In the genomic region with DNA sequence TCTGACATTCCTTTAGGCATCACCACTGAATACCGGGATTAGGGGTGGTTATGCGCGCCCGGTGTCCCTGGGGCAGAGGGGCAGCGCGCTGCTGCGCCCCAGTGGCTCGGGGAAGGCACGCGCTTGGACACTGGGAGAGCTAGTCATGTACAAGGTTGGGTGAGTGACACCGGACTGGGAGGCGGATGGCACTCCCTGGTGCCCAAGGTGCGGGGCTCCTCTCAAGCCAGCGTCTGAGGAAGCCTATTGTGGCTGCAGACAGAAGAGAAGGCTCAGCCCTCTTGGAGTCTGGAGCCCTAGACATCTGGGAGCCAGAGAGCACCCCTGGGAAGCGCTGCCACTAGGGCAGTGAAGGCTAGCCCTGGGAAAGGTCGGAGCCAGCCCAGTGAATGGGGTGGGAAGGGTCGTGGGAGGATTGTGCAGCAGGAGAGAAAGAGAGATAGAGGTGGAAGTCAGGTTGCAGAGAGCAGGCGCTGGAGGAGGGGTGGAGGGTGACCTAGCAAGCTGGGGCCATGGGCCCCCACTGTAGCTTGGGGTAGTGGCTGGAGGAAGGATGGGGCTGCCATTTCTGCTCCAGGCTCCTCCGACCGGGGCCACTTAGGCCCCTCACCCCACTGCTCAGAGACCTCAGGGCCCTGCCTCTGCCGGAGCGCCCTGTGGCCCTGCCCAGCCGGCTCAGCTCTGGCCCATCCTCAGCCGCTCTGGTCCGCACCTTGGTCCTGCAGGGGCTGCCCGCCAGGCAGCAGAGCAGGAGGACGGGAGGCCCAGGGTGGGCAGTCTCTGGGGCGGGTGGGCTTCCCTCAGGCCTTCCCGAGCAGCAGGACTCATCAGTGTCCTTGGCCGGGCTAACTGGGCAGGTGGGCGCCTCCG, we compare ENCODE assay signal across 8 mouse cellular contexts. TPM values are rescaled to one million over a fixed set of nuclear protein-coding genes. Genes with fewer than 3 reads are reported as not detected.
DNase-seq lines count a peak whose midpoint lies in the region; ATAC-seq and TF ChIP-seq lines count a peak whose summit lies in the region.

No protein-coding gene starts in this region.

- H3K9ac ChIP-seq in CH12.LX (ENCODE audit: insufficient read depth, low read depth): no peak overlapping the region
- no peak overlapping the region for H3K9ac ChIP-seq in ES-E14 (ENCODE audit: insufficient read depth, low read depth, low read length, poor library complexity, severe bottlenecking)
- H3K9ac ChIP-seq in heart, postnatal 0 days (replicated peaks; ENCODE audit: low read depth, low read length): no peak overlapping the region
- no peak overlapping the region for H3K9ac ChIP-seq in liver, postnatal 0 days (replicated peaks)

- 6% methylated on average over 32 of the region's 32 CpGs for whole genome bisulfite sequencing in heart, postnatal 0 days
- 9% methylated on average over 31 of the region's 32 CpGs for WGBS in liver, postnatal 0 days (ENCODE audit: insufficient replicate concordance)

- H3K9me3 ChIP-seq in CH12.LX (replicated peaks; ENCODE audit: low read length) (no peaks in the 10 kb centered on the region), ES-E14 (ENCODE audit: control insufficient read depth, insufficient read depth, low read depth, low read length) (no peaks in the 10 kb centered on the region)
- H3K9me3 ChIP-seq in heart, postnatal 0 days (replicated peaks; ENCODE audit: control insufficient read depth, low read length): no peaks in the 10 kb centered on the region
- no peaks in the 10 kb centered on the region for H3K9me3 ChIP-seq in liver, postnatal 0 days (ENCODE audit: low read length)

- no peak; the same call in 1 of the 2 replicates for TF ChIP-seq RAD21 in CH12.LX (IDR thresholded peaks at IDR 0.05; ENCODE audit: low read depth, low read length)

- dilution Hi-C loops in CH12.LX (cut with MboI; ENCODE audit: extremely low pct_ligation_motif_present, extremely low pct_unique_long_range_greater_than_20kb, low sequenced_read_pairs): no loop called here

- DNase-seq in CH12.LX (ENCODE audit: extremely low read depth) (no peak), ES-E14 (ENCODE audit: low read depth, low spot score) (no peak)
- DNase-seq in heart, postnatal 0 days (ENCODE audit: low spot score): no peak
- no peak for DNase-seq in liver, postnatal 0 days
- DNase-seq in spleen, adult 18-20 months: no peak
- DNase-seq in ovary, postnatal 36 days (ENCODE audit: low spot score): no peak
- DNase-seq in frontal cortex, adult 2 months (ENCODE audit: extremely low spot score in 1 of 2, low spot score in 1 of 2): no peak

- peaks cover 57% of the 10 kb centered on the region for H3K27me3 ChIP-seq in CH12.LX (replicated peaks)
- peaks cover 73% of the 10 kb centered on the region for H3K27me3 ChIP-seq in heart, postnatal 0 days (ENCODE audit: control insufficient read depth, insufficient read depth, low read length)
- H3K27me3 ChIP-seq in liver, postnatal 0 days (ENCODE audit: insufficient read depth, low read length): peaks cover 49% of the 10 kb centered on the region

- peaks cover 2 to 4% of the 10 kb centered on the region in 2 experiments; a peak in 3 of 4 replicates for H3K4me1 ChIP-seq in CH12.LX (ENCODE audit: control insufficient read depth in 1 of 2, insufficient read depth in 2 of 2)
- peaks cover 0 to 13% of the 10 kb centered on the region in 2 experiments; a peak in 1 of 4 replicates for H3K4me1 ChIP-seq in ES-E14 (ENCODE audit: control insufficient read depth in 2 of 2, insufficient read depth in 2 of 2, low read length in 2 of 2, poor library complexity in 1 of 2)
- peaks cover 18% of the 10 kb centered on the region for H3K4me1 ChIP-seq in heart, postnatal 0 days (ENCODE audit: control insufficient read depth, insufficient read depth)
- H3K4me1 ChIP-seq in liver, postnatal 0 days (ENCODE audit: insufficient read depth): peaks cover 12% of the 10 kb centered on the region

- no peak for TF ChIP-seq POLR2A in CH12.LX (IDR thresholded peaks at IDR 0.05; ENCODE audit: low read depth, low read length)

- ATAC-seq in heart, postnatal 0 days (ENCODE audit: insufficient read depth, low read depth): peak; percentile 8; the same call in 1 of the 2 replicates
- ATAC-seq in liver, postnatal 0 days: no peak
- ATAC-seq in activated CD4-positive, CD25-positive, alpha-beta regulatory T cell, adult 4 months: no peak

- no peaks in the 10 kb centered on the region for H3K79me2 ChIP-seq in CH12.LX (replicated peaks; ENCODE audit: control insufficient read depth, extremely low read depth, insufficient read depth, poor library complexity, severe bottlenecking)

- H3K4me3 ChIP-seq in CH12.LX (replicated peaks in 1 of 3; ENCODE audit: low read depth in 2 of 3, low read length in 2 of 3, poor library complexity in 1 of 3) (no peak overlapping the region), ES-E14 (ENCODE audit: insufficient read depth in 1 of 2, low read depth in 1 of 2, low read length in 2 of 2, poor library complexity in 1 of 2, severe bottlenecking in 1 of 2) (peak overlapping the region; percentile 54 to 66; a peak in 3 of 4 replicates)
- H3K4me3 ChIP-seq in heart, postnatal 0 days (ENCODE audit: low read depth, low read length): peak overlapping the region; percentile 43
- peak overlapping the region; percentile 36 for H3K4me3 ChIP-seq in liver, postnatal 0 days (ENCODE audit: low read depth, low read length)

- H3K36me3 ChIP-seq in CH12.LX (replicated peaks in 1 of 2; ENCODE audit: control insufficient read depth in 1 of 2, insufficient read depth in 1 of 2, low read length in 1 of 2) (peaks cover 0 to 8% of the 10 kb centered on the region in 2 experiments), ES-E14 (ENCODE audit: control insufficient read depth, insufficient read depth, low read length, poor library complexity, severe bottlenecking) (no peaks in the 10 kb centered on the region)
- H3K36me3 ChIP-seq in heart, postnatal 0 days (replicated peaks; ENCODE audit: control insufficient read depth, insufficient read depth, low read length): no peaks in the 10 kb centered on the region
- H3K36me3 ChIP-seq in liver, postnatal 0 days (replicated peaks; ENCODE audit: insufficient read depth, low read length): no peaks in the 10 kb centered on the region

- no peak for TF ChIP-seq CTCF in CH12.LX (conservative IDR thresholded peaks at IDR 0.05 in 1 of 2, IDR thresholded peaks at IDR 0.05 in 1 of 2; ENCODE audit: low read depth in 2 of 2, low read length in 2 of 2)
- TF ChIP-seq CTCF in heart, postnatal 0 days (IDR thresholded peaks at IDR 0.05; ENCODE audit: low read depth): no peak
- TF ChIP-seq CTCF in liver, postnatal 0 days (IDR thresholded peaks at IDR 0.05; ENCODE audit: low read depth): no peak

- 0 out of 2 replicates have a peak overlapping the region, but pooled peaks have one; percentile 78 for H3K4me2 ChIP-seq in CH12.LX (ENCODE audit: insufficient read depth, low read depth, poor library complexity, severe bottlenecking)
- H3K4me2 ChIP-seq in heart, postnatal 0 days (ENCODE audit: low read depth, low read length): peak overlapping the region; percentile 57
- no peak overlapping the region; the same call in 1 of the 2 replicates for H3K4me2 ChIP-seq in liver, postnatal 0 days (ENCODE audit: low read depth, low read length)

- TF ChIP-seq EP300 in CH12.LX (IDR thresholded peaks at IDR 0.05; ENCODE audit: low read length): no peak
- no peak for TF ChIP-seq EP300 in heart, postnatal 0 days (IDR thresholded peaks at IDR 0.05; ENCODE audit: low read depth)
- no peak for TF ChIP-seq EP300 in liver, postnatal 0 days (IDR thresholded peaks at IDR 0.05; ENCODE audit: low read depth)

- in situ Hi-C loops in CH12.LX (cut with MboI; ENCODE audit: low pct_ligation_motif_present, low pct_unique_long_range_greater_than_20kb, low sequenced_read_pairs) (no loop called here), ES-E14 (cut with MboI; ENCODE audit: low sequenced_read_pairs in 2 of 2, unreplicated experiment in 2 of 2) (no loop called here)

- H3K27ac ChIP-seq in CH12.LX (ENCODE audit: insufficient read depth, low read depth) (no peak overlapping the region), ES-E14 (ENCODE audit: insufficient read depth, low read depth, low read length, poor library complexity, severe bottlenecking) (no peak overlapping the region)
- H3K27ac ChIP-seq in heart, postnatal 0 days (ENCODE audit: low read depth): no peak overlapping the region
- H3K27ac ChIP-seq in liver, postnatal 0 days (ENCODE audit: low read depth): no peak overlapping the region

RNA-seq across cellular contexts. Expression of gene Lrrc26, which starts 1.7 kb away (rescaled TPM):
- not detected in 2 replicates for total RNA-seq in CH12.LX (2012; rRNA removed)
- not detected in 2 replicates for total RNA-seq in CH12.LX (2014; rRNA removed)
- not detected in 2 replicates for polyA plus RNA-seq in CH12.LX (2012; ENCODE audit: insufficient read length, low read depth)
- 0.21 TPM in 1 of 2 replicates, not detected in the other for total RNA-seq in ES-E14 (2012; rRNA removed)
- not detected in 2 replicates for total RNA-seq in heart, postnatal 0 days (2014; rRNA removed; ENCODE audit: low replicate concordance)
- 1.2 TPM in 1 of 2 replicates, not detected in the other for polyA plus RNA-seq in heart, postnatal 0 days (2015; fragmentation: Nextera tagmentation; extraction: Ambion mirVana)
- not detected in 2 replicates for polyA plus RNA-seq in liver, postnatal 0 days (2015; fragmentation: Nextera tagmentation; extraction: Ambion mirVana)
- polyA plus RNA-seq in frontal cortex, adult 2 months (2012; rRNA removed): 0.15 TPM in 1 of 2 replicates, not detected in the other
- not detected for polyA plus RNA-seq in activated CD4-positive, CD25-positive, alpha-beta regulatory T cell, adult 4 months (2017; shearing (Covaris generic))

RNA-seq across cellular contexts. Expression of gene Tmem210, which starts 3.5 kb away (rescaled TPM):
- not detected in 2 replicates for total RNA-seq in CH12.LX (2012; rRNA removed)
- not detected in 2 replicates for total RNA-seq in CH12.LX (2014; rRNA removed)
- polyA plus RNA-seq in CH12.LX (2012; ENCODE audit: insufficient read length, low read depth): not detected in 2 replicates
- not detected in 2 replicates for total RNA-seq in ES-E14 (2012; rRNA removed)
- not detected in 2 replicates for total RNA-seq in heart, postnatal 0 days (2014; rRNA removed; ENCODE audit: low replicate concordance)
- not detected in 2 replicates for polyA plus RNA-seq in heart, postnatal 0 days (2015; fragmentation: Nextera tagmentation; extraction: Ambion mirVana)
- polyA plus RNA-seq in liver, postnatal 0 days (2015; fragmentation: Nextera tagmentation; extraction: Ambion mirVana): not detected in 2 replicates
- not detected in 2 replicates for polyA plus RNA-seq in frontal cortex, adult 2 months (2012; rRNA removed)
- not detected for polyA plus RNA-seq in activated CD4-positive, CD25-positive, alpha-beta regulatory T cell, adult 4 months (2017; shearing (Covaris generic))

RNA-seq across cellular contexts. Expression of gene Anapc2, which starts 19.1 kb away (rescaled TPM):
- total RNA-seq in CH12.LX (2012; rRNA removed) (13.6 and 14.5 TPM in 2 replicates), CH12.LX (2014; rRNA removed) (9.6 and 13.0 TPM in 2 replicates), ES-E14 (2012; rRNA removed) (25.2 and 30.8 TPM in 2 replicates)
- polyA plus RNA-seq in CH12.LX (2012; ENCODE audit: insufficient read length, low read depth): 48.7 and 55.2 TPM in 2 replicates
- 31.4 and 48.6 TPM in 2 replicates for total RNA-seq in heart, postnatal 0 days (2014; rRNA removed; ENCODE audit: low replicate concordance)
- polyA plus RNA-seq in heart, postnatal 0 days (2015; fragmentation: Nextera tagmentation; extraction: Ambion mirVana): 41.0 and 46.5 TPM in 2 replicates
- 19.8 and 22.8 TPM in 2 replicates for polyA plus RNA-seq in liver, postnatal 0 days (2015; fragmentation: Nextera tagmentation; extraction: Ambion mirVana)
- polyA plus RNA-seq in frontal cortex, adult 2 months (2012; rRNA removed): 69.9 and 79.0 TPM in 2 replicates
- polyA plus RNA-seq in activated CD4-positive, CD25-positive, alpha-beta regulatory T cell, adult 4 months (2017; shearing (Covaris generic)): 10 to 100 TPM; 24.8 to 39.3 TPM

RNA-seq across cellular contexts. Expression of gene Ssna1, which starts 19.2 kb away (rescaled TPM):
- 80.6 and 98.5 TPM in 2 replicates for total RNA-seq in CH12.LX (2012; rRNA removed)
- 72.9 and 82.0 TPM in 2 replicates for total RNA-seq in CH12.LX (2014; rRNA removed)
- 51.4 and 74.9 TPM in 2 replicates for polyA plus RNA-seq in CH12.LX (2012; ENCODE audit: insufficient read length, low read depth)
- total RNA-seq in ES-E14 (2012; rRNA removed): 52.4 and 70.6 TPM in 2 replicates
- 58.9 and 110 TPM in 2 replicates for total RNA-seq in heart, postnatal 0 days (2014; rRNA removed; ENCODE audit: low replicate concordance)
- polyA plus RNA-seq in heart, postnatal 0 days (2015; fragmentation: Nextera tagmentation; extraction: Ambion mirVana): 111 and 117 TPM in 2 replicates
- 77.2 and 81.7 TPM in 2 replicates for polyA plus RNA-seq in liver, postnatal 0 days (2015; fragmentation: Nextera tagmentation; extraction: Ambion mirVana)
- 75.4 and 86.0 TPM in 2 replicates for polyA plus RNA-seq in frontal cortex, adult 2 months (2012; rRNA removed)
- 100 to 1,000 TPM; 127 to 134 TPM for polyA plus RNA-seq in activated CD4-positive, CD25-positive, alpha-beta regulatory T cell, adult 4 months (2017; shearing (Covaris generic))

RNA-seq across cellular contexts. Expression of gene Grin1, which starts 27.6 kb away (rescaled TPM):
- total RNA-seq in CH12.LX (2012; rRNA removed): 0.04 and 0.17 TPM in 2 replicates
- total RNA-seq in CH12.LX (2014; rRNA removed): 0.08 and 0.36 TPM in 2 replicates
- polyA plus RNA-seq in CH12.LX (2012; ENCODE audit: insufficient read length, low read depth): 0.06 TPM in 1 of 2 replicates, not detected in the other
- 2.5 and 8.3 TPM in 2 replicates for total RNA-seq in ES-E14 (2012; rRNA removed)
- 0.46 TPM in 1 of 2 replicates, not detected in the other for total RNA-seq in heart, postnatal 0 days (2014; rRNA removed; ENCODE audit: low replicate concordance)
- polyA plus RNA-seq in heart, postnatal 0 days (2015; fragmentation: Nextera tagmentation; extraction: Ambion mirVana): not detected in 2 replicates
- polyA plus RNA-seq in liver, postnatal 0 days (2015; fragmentation: Nextera tagmentation; extraction: Ambion mirVana): not detected in 2 replicates
- 313 and 325 TPM in 2 replicates for polyA plus RNA-seq in frontal cortex, adult 2 months (2012; rRNA removed)
- not detected for polyA plus RNA-seq in activated CD4-positive, CD25-positive, alpha-beta regulatory T cell, adult 4 months (2017; shearing (Covaris generic))

Comparison
In these comparisons a context has a peak if more than half of its experiments do, and no peak if none do; other contexts are left out.
1. H3K4me3 ChIP-seq: peak in ES-E14 (2 of 2), heart, postnatal 0 days (single experiment) and liver, postnatal 0 days (single experiment); none in CH12.LX (0 of 3).